Mouse (Mus musculus) A20 (cell line): ENCODE measurements around the gene Scaf1.

Source experiments
- DNase-seq: peaks from one replicate; pipeline ENCODE4 v3.0.0-alpha.2; 2011; ENCODE audit warnings: low read depth, low spot score

Scaf1 gene

DNA sequence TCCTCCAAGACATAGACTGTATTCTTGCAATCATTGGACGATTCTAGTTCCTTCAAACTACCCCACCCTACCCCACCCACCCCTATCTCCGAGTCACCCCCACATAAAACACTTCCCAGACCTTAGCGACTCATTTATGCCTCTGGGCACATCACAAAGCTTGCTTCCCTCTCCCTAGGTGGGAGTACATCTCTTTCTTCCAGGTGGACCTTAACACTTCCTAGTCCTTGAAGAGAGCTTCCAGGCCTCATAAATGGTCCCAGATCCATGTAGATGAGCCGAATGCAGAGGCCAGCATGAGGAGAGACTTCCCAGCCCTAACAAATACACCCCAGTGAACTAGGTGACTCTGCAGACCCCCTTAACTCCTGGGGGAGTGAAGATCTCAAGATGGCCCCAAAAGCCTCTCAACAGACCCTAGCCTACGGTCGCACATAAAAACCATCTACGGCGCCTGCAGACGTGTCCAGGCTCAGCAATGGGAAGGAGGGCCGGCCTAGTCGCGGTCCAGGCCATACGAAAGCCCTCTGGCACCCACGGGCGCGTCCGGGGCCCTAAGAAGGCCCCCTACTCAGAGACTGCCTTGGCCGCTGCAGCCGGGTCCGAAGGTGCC is 713 bp downstream of the Scaf1 start:
- no peak for DNase-seq

DNA sequence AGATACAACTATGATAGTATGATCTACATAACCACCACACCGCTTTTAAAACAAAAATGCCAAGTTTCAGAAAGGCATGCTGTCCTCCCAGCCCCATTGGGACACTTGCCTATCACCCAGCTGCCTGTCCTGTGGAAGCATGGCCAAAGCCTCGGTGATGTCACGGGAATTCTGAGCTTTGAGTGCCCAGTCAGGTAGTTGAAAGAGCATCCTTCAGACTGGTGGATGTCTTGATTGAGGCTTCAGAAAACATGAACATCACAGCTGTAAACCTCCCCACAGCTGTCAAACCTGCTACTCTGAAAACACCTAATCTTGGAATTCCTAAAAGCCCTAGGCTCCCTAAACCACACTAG is 2.1 kb downstream of the Scaf1 start:
- no peak for DNase-seq

DNA sequence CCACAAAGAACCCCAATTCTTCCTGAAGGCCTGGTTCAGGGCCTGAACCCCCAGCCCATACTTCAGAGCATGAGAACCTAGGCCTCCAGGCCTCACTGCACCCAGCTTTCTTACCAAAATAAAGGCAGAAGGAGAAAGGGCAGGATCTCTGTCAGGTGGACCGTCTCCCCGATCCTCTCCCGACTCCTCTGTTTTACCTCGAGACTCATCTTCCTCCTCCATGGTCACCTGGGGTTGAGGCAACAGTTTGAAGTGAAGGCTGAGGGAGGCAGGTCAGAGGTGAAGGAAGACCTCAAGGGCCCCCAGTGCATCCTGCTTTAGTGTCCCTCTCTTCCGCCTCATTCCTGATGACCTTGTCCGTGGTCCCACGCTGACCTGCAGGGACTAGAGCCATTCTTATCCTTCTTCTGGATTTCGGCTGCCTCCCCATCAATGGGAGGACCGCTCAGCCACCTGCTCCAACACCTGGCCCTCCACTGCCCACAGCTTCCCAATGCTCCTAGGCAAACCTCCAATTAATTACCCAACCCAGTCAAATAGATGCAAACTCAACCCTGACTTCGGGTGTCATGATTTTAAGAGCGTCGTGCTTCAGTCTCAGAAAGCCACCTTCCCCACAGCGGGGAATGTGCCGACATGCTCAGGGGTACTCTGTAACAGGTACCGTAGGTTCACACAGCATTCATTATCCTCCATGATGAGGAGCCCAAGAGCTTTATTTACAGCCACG is 2.6 kb downstream of the Scaf1 start:
- no peak for DNase-seq

DNA sequence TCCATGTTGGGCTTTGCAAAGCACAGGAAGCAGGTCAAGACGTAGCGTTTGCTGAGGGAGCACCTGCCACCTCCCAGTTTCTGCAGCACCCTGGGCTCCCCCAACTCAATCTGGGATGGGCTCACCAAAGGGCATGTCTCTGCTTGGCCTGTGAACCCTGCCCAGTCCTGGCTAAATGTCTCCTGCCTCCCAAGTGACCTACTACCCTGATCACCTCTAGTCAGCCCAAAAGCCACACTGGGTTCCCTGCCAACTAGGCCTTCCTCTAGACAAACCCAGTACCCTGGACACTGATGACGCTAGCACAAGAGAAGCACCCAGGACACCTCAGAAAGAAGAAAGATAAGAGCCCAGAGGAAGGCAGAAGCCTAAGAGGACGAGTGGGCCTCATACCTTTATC is 3.3 kb downstream of the Scaf1 start:
- no peak for DNase-seq

DNA sequence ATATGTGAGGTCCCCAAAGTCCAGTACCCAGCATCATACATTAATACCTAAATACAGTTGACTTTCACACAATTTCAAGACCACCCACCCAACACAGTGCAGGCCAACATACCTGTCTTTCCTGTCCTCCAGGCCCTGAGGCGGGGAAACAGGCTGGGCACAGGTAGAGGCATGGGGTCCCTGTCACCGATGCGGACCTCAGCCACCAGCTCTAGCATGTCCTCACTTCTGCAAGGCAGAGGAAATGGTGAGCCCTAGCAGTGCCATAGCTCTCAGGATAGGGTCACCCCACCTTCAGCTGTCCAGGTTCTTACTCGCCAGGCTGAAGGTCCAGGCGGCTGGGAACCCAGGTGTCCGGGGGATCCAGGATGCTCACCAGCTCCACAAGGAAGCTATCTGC is 4.2 kb downstream of the Scaf1 start:
- DNase-seq, result no peak

DNA sequence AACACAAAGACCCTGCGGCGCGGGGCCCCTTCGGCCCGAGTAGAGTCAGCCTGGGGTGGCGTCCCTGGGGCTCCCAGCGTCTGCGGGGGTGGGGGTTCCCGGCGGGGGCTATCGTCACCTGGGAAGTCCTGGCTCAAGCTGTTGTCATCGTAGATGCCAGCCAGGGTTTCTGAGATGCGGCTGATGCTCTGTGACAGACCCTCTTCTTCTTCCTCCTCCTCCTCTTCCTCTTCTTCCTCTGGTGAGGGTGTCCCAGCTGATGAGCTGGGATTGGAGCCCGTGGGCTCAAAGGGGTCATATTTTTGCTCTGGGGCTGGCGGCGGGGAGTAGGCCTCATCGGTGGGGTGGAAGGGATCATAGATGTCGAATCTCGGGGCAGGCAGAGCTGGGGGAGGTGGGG is 7.8 kb downstream of the Scaf1 start:
- DNase-seq, result no peak

DNA sequence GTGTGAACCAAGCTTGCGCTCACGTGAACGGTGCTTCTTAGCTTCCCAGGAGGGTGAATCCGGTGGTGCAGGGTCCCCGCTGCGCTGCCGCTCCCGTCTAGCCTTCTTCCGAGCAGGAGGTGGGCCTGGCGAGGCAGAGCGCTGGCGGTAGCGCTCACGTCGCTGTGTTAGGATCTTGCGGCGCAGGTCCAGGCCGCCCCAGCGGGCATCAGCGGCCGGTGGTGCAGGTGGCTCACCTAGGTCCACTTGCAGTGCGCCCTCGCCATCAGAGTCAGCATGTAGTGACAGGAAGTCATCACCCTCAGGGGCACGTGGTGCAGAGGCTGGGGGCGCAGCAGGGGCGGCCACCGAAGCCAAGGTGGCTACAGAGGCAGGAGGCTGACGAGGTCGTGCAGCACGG is 8.3 kb downstream of the Scaf1 start:
- no peak for DNase-seq

DNA sequence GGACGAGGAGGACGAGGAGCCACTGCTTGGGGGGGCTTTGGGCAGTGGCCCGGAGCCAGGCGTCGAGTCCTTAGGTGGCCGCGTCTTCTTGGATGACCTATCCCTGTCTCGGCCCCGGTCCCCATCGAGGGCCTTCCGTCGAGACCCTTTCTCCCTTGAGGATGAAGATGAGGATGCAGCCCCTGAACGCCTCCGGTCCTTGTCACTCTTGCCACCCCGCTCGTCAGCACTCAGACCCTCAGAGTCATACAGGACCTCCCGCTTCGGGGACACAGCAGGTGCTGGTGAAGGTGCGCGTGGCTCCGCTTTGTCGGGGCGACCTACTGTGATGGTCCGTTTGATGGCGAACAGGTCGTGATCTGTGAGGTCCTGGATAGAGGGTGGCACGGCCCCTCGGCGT is 9.0 kb downstream of the Scaf1 start:
- DNase-seq, result no peak

DNA sequence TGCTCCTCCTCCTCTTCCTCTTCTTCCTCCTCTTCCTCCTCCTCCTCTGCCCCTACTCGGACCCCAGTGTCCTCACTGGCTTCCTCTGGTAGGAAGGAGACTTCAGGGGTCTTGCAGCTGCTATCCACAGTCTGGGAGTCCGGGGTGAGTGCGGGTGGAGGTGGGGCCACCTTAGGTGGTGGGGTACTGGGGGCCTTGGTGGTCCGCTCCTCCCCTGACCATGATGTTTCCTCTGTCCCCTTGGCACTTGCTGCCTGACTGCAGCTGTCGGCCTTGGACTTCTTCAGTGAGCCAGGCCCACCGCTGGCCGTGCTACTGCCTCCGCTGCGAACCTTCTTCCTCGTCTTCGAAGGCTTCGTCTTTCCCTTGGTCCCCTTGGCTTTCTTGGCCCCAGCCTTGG is 9.7 kb downstream of the Scaf1 start:
- DNase-seq, result no peak

DNA sequence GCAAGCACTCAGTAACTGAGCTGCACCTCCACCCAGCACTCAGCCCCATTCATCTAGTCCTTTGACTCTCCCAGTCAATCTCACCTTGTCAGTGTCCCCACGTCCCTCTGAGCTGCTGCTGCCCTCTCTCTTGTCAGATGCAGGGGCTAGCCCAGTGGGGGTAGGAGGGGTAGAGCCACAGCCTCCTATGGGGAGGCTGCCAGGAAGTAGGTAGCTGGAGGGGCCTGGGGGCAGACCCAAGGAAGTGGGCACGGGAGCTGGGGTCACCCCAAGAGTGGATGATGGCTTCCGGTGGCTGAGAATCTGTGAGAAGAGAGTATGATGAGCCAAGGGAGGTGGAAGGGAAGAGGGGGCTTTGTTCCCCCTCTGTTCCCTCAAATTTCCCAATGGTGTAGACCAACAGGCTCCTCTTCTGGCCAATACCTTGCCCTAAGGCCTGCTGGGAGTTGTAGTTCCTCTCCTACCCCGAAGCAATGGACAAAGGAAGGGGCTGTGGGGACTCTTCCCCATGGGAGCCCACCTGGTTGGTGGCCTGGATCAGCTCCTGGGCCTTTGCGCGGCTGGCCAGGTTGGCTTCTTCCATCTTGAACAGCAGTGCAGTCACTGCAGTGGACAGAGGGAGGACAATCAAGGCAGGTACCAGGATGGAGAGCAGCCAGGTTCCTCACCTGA is 10.7 kb downstream of the Scaf1 start:
- no peak for DNase-seq

DNA sequence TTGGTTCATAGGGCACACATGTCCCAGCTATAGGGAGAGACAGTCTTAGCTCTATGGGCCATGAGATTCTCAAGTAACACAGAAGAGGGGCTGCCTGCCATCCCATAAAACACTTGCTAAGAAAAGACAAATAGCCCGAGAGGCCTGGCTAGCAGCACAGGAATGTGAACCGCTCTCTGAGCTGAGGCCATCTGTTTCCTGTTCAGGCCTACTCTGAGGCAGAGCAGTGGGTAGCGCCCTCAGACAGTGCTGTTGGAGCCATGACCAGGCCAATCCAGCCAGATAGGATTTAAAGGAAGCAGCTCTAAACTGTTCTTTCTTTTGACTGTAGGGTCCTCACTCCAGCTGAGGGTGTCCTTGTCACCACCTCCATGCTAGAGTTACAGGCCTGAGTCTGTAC is 11.6 kb downstream of the Scaf1 start:
- no peak for DNase-seq

DNA sequence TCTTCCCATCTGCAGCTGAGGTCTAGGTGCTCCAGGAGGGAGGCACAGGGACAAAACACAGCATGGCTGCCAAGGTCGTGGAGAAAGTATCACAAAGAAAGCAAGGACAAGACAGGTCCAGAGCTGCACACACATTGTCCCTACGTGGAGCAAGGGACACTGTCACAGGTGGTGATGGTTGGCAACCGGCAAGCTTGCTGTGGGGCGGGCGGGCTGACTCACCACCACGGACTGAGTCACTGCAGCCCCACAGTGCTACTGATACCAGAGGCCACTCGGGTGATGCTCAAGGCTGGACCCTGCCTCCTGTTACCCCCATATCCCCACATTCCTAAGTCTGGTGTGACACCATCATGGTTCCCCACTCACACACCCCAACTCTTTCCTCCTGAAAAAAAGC is 13.7 kb downstream of the Scaf1 start:
- DNase-seq, result no peak

DNA sequence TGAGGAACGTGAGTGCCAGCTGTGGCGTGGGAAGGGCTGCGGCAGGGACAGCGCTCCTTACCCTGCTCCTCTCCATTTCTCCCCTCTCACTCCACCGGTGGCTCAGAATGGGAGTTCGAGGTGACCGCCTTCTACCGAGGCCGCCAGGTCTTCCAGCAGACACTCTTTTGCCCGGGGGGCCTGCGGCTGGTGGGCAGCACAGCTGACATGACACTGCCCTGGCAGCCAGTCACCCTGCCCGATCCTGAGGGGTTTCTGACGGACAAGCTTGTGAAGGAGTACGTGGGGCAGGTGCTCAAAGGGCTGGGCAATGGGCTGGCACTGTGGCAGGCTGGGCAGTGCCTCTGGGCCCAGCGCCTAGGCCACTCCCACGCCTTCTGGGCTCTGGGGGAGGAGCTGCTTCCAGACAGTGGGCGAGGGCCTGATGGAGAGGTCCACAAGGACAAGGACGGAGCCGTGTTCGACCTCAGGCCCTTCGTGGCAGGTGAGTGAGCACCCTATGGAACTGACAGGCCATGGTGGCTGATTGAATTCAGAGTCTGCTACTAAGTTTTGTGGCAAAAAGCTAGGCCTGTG is 15.5 kb downstream of the Scaf1 start:
- no peak for DNase-seq

DNA sequence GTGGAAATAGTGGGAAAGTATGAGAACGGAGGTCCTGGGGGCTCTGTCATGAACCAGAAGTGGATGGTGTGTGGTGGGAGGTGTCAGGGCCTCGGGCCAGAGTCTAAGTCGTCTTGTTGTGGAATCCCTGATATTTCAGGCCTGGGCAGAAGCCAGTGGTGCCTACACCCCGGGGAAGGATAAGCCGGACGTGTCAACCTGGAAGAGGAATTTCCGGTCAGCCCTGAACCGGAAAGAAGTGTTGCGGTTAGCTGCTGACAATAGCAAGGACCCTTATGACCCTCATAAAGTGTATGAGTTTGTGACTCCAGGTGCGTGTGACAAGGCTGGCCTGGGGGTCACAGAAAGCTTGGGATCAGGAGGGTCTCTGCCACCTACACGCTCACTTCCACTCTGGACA is 16.4 kb downstream of the Scaf1 start:
- DNase-seq, result no peak

DNA sequence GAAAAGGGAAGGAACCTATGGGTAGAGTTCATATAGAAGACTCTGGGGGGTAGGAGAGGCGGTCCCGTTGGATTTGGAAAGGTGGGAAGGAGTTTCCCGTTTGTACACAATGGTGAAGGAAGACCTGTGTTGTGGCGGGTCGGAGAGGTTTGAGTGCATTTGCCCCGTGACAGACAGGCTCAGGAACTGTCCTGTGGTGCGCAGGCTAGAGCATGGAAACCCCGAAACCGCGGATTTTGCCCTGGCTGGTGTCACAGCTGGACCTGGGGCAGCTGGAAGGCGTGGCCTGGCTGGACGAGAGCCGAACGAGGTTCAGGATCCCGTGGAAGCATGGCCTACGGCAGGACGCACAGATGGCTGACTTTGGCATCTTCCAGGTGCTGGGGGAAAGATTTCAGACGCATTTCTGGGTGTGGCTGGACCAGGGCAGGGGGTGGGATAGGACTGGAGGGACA is 17.6 kb downstream of the Scaf1 start, which contains the start of gene Bcl2l12:
Gene Bcl2l12, minus strand, starts transcription at position 212 of the 455 bp plus-strand sequence.
- DNase-seq, result peak; percentile 40

DNA sequence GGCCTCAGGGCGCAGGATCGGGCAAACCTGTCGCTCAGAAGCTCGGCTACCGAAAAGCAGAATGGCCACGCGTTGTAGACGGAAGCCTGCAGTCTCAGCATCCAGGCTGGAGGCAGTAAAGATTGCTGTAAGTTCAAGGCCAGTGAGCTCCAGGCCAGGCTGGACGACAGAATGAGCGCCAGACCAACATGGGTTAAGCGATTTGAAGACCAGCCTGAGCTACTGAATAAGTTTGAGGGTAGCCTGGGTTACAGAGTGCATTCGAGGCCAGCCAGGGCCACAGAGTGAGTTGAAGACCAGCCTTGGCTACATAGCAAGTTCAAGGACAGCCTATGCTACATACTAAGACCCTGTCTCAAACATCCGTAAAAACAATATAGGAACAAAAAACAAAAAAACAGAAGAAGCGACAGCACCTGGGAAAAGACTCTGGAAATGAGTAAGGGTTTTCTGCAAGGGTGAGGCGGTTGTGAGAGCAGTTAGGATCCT is 18.2 kb downstream of the Scaf1 start:
- DNase-seq, result no peak

DNA sequence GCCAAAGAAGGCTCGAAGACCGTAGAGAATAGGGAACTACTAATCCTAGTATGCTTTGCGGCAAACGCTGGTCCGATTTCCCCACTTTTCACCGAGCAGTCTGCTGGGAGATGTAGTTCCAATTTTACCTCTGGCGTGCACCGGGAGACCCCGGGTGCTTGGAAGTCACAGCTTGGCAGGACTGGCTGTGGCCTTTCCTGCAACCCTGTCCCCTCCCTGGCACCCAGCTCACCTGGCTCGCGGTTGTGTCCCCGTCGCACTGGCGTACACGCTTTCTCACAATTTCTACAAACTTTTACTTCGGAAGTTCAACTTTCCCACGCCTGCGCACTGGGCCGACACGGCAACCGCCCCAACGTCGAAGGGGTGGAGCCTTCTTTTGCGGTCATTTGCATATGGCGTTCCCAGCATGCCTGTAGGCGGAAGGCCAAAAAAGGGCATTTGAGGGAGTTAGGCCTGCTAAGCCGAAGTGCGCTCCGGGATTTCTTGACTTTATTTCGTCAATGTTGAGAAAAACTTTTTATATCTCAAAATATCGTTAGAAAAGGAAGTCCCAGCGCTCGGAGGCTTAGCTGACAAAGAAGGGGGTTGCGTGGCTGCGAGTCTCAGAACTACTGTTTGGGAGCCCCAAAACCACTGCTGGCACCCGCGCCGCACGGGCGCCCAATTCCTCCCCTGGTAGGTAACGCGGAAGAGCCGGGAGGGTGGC is 18.8 kb downstream of the Scaf1 start, which contains the start of gene Irf3:
Gene Irf3, plus strand, starts transcription at position 418 of the 709 bp plus-strand sequence.
- DNase-seq, result peak; percentile 99

DNA sequence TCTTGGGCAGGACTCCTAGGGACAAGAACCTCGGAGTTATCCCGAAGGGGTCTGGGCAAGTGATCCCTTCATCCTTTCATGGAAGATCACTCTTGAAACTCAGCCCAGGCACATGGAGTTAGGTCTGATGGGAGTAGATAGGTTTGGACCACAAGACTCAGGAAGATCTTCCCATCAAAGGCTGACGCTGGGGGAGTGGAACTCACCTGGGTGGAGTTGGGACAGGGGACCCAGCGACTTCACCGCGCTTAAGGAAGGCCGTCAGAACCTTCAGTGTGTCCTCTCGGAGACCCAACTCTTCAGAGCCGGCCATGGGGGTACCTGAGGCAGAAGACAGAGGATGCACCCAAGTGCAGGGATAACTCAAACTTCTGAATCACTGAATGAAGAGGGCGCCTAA is 19.5 kb downstream of the Scaf1 start:
- DNase-seq, result no peak

DNA sequence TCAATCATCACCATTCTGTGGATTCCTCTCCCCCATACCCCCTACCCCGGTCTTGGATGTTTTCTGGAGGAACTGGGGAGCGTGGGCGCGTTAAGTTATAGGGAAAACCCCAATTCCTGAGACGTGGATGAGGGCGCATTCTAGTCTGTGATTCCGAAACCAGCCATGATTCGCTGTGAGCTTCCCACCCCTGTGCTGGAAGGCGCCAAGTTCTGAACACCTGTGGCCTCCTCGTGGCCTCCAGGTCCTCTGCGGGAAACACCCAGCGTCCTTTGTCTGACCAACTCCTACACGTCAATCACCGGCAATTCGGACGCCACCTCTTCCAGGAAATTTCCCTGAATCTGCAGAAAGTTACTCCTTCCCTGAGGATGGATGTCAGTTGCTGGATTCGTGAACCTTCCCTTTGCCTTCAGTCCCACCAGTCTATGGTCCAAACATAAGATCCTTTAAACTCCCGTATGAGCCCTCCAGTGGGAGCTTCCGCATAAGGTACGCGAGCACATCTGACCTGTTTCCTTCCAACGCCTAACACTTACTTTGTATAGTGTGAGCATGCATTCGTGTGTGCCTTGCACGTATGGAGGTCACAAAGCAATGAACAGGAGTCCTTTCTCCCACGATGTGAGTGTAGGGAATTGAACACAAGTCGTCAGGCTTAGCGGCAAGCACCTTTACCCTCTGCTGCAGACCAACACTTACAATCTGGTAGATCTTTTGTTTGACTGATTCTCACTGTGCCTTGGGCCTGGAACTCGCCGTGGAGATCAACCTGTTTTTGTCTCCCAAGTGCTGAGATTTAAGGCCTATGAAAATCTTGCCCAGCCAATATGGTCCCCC is 29.1 kb downstream of the Scaf1 start:
- no peak for DNase-seq

DNA sequence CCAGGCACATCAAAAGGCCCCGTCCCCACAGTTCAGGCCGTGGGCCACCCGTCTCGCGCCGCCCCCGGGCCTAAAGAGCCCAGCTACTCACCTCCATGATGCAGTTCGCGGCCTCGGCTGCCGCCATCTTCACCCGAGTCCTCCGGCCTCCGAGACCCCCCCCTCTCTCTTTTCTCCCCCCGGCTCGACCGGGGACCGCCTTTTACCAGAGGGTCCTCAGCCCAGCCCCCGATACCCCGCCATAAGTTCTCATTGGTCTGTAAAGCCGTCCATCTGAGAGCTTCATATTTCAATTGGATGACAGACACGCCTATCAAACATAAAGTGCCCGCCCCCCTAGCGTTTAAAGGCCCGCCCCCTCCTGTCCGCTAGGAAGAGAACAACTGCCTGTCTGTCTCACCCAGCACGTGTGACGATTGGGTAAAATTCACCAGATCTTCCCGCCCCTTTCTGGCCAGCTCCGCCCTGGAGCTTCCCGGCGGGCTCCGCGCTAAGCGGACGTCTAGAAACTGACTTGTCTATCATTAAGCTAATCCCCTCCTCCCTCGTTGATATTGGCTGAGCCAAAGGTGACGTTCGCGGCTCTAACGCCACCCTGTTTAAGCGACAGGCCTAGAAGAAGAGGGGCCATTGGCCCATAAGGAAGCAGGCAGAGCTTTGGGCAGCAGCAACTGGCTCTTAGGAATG is 29.8 kb downstream of the Scaf1 start, which contains the start of gene Prmt1:
Gene Prmt1, minus strand, starts transcription at position 377 of the 687 bp plus-strand sequence.
- DNase-seq, result peak; percentile 99
